ENCODE assay signal across 34 mouse cellular contexts in the genomic region with DNA sequence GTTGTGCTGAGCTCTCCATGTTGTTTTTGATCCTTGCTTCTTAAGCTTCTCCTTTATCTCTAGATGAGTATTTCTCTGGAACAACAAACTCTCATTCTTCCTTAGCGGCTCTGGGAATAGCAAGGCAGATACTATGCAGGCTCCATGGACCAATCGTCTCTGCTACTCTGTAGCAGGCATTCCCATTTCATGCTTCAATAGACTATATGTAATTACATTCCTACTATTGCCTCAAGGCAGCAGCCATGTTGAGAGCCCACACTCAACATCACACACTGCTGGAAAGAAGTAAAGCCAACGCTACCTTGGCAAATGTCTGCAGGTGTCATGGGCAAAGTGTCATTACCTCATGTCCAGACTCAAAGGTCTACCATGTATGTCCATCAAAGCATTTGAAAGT.
"Had no signal": no experiment of that assay in that cellular context is flagged by ENCODE, and none has a peak within 500 bp of the region (broad histone marks: within the 10 kb centered on the region; RNA-seq: fewer than 3 reads in every experiment).

No protein-coding gene starts in this region.

- H3K9ac ChIP-seq: heart, embryonic 12.5 days; heart, embryonic 13.5 days; heart, embryonic 15.5 days; hindbrain, embryonic 12.5 days; hindbrain, embryonic 13.5 days; hindbrain, embryonic 15.5 days; intestine, embryonic 15.5 days; kidney, embryonic 15.5 days had no signal

- H3K27ac ChIP-seq: heart, adult 2 months; heart, embryonic 10.5 days; heart, embryonic 13.5 days; heart, embryonic 15.5 days; hindbrain, embryonic 10.5 days; hindbrain, embryonic 12.5 days; hindbrain, embryonic 13.5 days; hindbrain, embryonic 15.5 days; hindbrain, postnatal 0 days; intestine, embryonic 15.5 days; kidney, embryonic 15.5 days; kidney, postnatal 0 days; layer of hippocampus, adult 2 months had no signal

- H3K9me3 ChIP-seq: heart, embryonic 10.5 days; heart, embryonic 12.5 days; heart, embryonic 13.5 days; heart, embryonic 15.5 days; hindbrain, embryonic 10.5 days; hindbrain, embryonic 12.5 days; hindbrain, embryonic 13.5 days; hindbrain, embryonic 15.5 days; intestine, embryonic 15.5 days; kidney, embryonic 15.5 days had no signal

- H3K4me1 ChIP-seq: heart, embryonic 10.5 days; heart, embryonic 12.5 days; heart, embryonic 13.5 days; heart, embryonic 15.5 days; hindbrain, embryonic 10.5 days; hindbrain, embryonic 12.5 days; hindbrain, embryonic 13.5 days; hindbrain, embryonic 15.5 days; intestine, embryonic 15.5 days; kidney, embryonic 15.5 days had no signal

- H3K36me3 ChIP-seq: heart, embryonic 10.5 days; heart, embryonic 12.5 days; heart, embryonic 13.5 days; heart, embryonic 15.5 days; hindbrain, embryonic 10.5 days; hindbrain, embryonic 12.5 days; hindbrain, embryonic 13.5 days; hindbrain, embryonic 15.5 days; intestine, embryonic 15.5 days; kidney, embryonic 15.5 days had no signal

- H3K4me2 ChIP-seq: heart, embryonic 11.5 days; heart, embryonic 12.5 days; heart, embryonic 13.5 days; heart, embryonic 15.5 days; hindbrain, embryonic 12.5 days; hindbrain, embryonic 13.5 days; hindbrain, embryonic 15.5 days; intestine, embryonic 15.5 days; kidney, embryonic 15.5 days had no signal

- H3K4me3 ChIP-seq: heart, adult 2 months; heart, embryonic 10.5 days; heart, embryonic 12.5 days; heart, embryonic 13.5 days; heart, embryonic 15.5 days; hindbrain, embryonic 10.5 days; hindbrain, embryonic 12.5 days; hindbrain, embryonic 13.5 days; hindbrain, embryonic 15.5 days; intestine, embryonic 15.5 days; kidney, embryonic 15.5 days; layer of hippocampus, adult 2 months had no signal

- H3K27me3 ChIP-seq: heart, embryonic 12.5 days; heart, embryonic 13.5 days; heart, embryonic 15.5 days; hindbrain, embryonic 12.5 days; hindbrain, embryonic 13.5 days; hindbrain, embryonic 15.5 days; intestine, embryonic 15.5 days; kidney, embryonic 15.5 days had no signal

- ATAC-seq: hindbrain, postnatal 0 days; inflammation-experienced regulatory T-cells, adult 6 months; intestine, embryonic 15.5 days; intestine, embryonic 16.5 days; intestine, postnatal 0 days had no signal

- DNase-seq: heart, adult 18-20 months; heart, adult 2 months; heart, postnatal 10 days; heart, postnatal 14 days; heart, postnatal 36 days; heart, postnatal 4 days; kidney, adult 11 months; kidney, adult 18-20 months; kidney, adult 2 months; kidney, adult 8-10 months; kidney, adult 9 months; kidney, postnatal 14 days; kidney, postnatal 25 days; kidney, postnatal 36 days; kidney, postnatal 4 days; layer of hippocampus, adult 9-11 months; layer of hippocampus, postnatal 36 days had no signal
